Mouse (Mus musculus): ENCODE results near the gene Rpl29. TPM values are rescaled to one million over a fixed set of nuclear protein-coding genes. Genes with fewer than 3 reads are reported as not detected.
A peak's percentile ranks its signal among the peaks of the same experiment; 100 is the strongest.

Rpl29 gene
- polyA plus RNA-seq, 1 experiment, result 237 TPM

DNA sequence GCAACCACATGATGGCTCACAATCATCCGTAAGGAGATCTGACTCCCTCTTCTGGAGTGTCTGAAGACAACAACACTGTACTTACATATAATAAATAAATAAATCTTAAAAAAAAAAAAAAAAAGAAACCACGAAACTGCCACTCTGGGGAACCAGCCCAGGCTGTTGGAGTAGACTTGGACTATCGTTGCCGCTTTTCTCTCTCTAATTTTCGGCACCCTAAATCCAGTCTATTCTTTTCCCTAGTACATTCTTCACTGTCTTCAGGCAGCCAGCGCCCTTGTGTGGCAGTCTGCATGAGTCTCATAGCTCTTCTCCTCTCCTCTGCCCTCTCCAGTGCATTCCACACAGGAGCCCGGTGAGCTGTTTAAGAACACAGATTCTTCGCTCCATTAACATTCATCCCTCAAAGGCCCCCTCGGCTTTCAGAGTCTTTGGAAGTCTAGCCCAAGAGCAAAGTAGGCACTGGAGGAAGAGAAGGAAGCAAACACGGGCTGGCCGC is 484 bp upstream of the Rpl29 start:
- Histone ChIP-seq H3K9me3 (replicated peaks; ENCODE audit: control insufficient read depth, insufficient read depth, low read length, poor library complexity, severe bottlenecking) (no peaks in the 10 kb centered on the region), H3K36me3 (ENCODE audit: control insufficient read depth, insufficient read depth, low read length, poor library complexity, severe bottlenecking) (peaks cover 36% of the 10 kb centered on the region), H3K27ac (ENCODE audit: insufficient read depth, low read length) (peak overlapping the region; percentile 87), H3K4me1 (ENCODE audit: control insufficient read depth, insufficient read depth, low read length) (no peaks in the 10 kb centered on the region), H3K9ac (ENCODE audit: low read depth, poor library complexity, severe bottlenecking) (peak overlapping the region; percentile 81), H3K4me3 (ENCODE audit: low read depth, low read length) (peak overlapping the region; percentile 95), H3K27me3 (ENCODE audit: control insufficient read depth, insufficient read depth, low read length, poor library complexity, severe bottlenecking) (no peaks in the 10 kb centered on the region)
- no peak for TF ChIP-seq POLR2A (IDR thresholded peaks at IDR 0.05; ENCODE audit: insufficient read depth, low read length)
- TF ChIP-seq EP300 (IDR thresholded peaks at IDR 0.05; ENCODE audit: insufficient read depth, low read depth, low read length), result no peak
- TF ChIP-seq CTCF (IDR thresholded peaks at IDR 0.05; ENCODE audit: low read depth, low read length), result no peak

DNA sequence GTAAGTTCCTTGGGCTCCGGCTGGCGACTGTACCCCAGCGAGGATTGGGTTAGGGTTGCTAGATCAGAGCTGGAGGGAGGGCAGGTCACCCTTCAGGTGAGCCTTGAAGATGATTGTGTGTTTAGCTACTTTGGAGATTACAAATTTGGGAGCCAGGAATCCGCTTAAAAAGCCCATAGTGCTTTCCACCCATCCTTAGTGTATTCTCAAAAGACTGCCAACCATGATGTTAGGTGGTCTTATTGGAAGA is 686 bp downstream of the Rpl29 start:
- H3K27ac ChIP-seq (ENCODE audit: insufficient read depth, low read length), result peak overlapping the region; percentile 72
- H3K9ac ChIP-seq (ENCODE audit: low read depth, poor library complexity, severe bottlenecking), result peak overlapping the region; percentile 96
- H3K4me3 ChIP-seq (ENCODE audit: low read depth, low read length), result peak overlapping the region; percentile 97
- peaks cover 39% of the 10 kb centered on the region for H3K36me3 ChIP-seq (ENCODE audit: control insufficient read depth, insufficient read depth, low read length, poor library complexity, severe bottlenecking)
- TF ChIP-seq POLR2A (IDR thresholded peaks at IDR 0.05; ENCODE audit: insufficient read depth, low read length) (no peak), EP300 (IDR thresholded peaks at IDR 0.05; ENCODE audit: insufficient read depth, low read depth, low read length) (no peak), CTCF (IDR thresholded peaks at IDR 0.05; ENCODE audit: low read depth, low read length) (no peak)
- no peaks in the 10 kb centered on the region for H3K27me3 ChIP-seq (ENCODE audit: control insufficient read depth, insufficient read depth, low read length, poor library complexity, severe bottlenecking)
- H3K9me3 ChIP-seq (replicated peaks; ENCODE audit: control insufficient read depth, insufficient read depth, low read length, poor library complexity, severe bottlenecking), result no peaks in the 10 kb centered on the region
- no peaks in the 10 kb centered on the region for H3K4me1 ChIP-seq (ENCODE audit: control insufficient read depth, insufficient read depth, low read length)

DNA sequence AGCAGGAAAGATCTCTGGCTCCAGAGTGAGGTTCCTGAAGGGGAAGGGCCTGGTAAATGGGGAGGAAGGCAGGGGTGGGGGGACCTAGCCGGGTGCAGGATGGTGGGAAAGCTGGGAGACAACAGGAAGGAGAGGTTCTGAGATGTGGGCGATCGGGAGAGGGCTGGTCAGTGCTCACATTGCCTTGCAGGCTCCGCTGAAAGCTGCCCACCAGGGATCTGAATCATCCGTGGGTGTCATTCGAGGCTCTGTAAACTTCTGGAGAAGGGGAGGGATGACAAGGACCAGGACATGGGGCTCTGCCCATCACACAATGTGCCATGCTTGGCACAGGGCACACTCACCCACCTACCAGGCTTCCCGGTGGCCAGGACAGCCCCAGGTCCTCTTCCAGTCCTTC is 4.1 kb downstream of the Rpl29 start:
- Histone ChIP-seq H3K27ac (ENCODE audit: insufficient read depth, low read length) (no peak overlapping the region), H3K27me3 (ENCODE audit: control insufficient read depth, insufficient read depth, low read length, poor library complexity, severe bottlenecking) (no peaks in the 10 kb centered on the region), H3K36me3 (ENCODE audit: control insufficient read depth, insufficient read depth, low read length, poor library complexity, severe bottlenecking) (peaks cover 39% of the 10 kb centered on the region), H3K4me1 (ENCODE audit: control insufficient read depth, insufficient read depth, low read length) (no peaks in the 10 kb centered on the region), H3K4me3 (ENCODE audit: low read depth, low read length) (no peak overlapping the region), H3K9me3 (replicated peaks; ENCODE audit: control insufficient read depth, insufficient read depth, low read length, poor library complexity, severe bottlenecking) (no peaks in the 10 kb centered on the region), H3K9ac (ENCODE audit: low read depth, poor library complexity, severe bottlenecking) (no peak overlapping the region)
- TF ChIP-seq POLR2A (IDR thresholded peaks at IDR 0.05; ENCODE audit: insufficient read depth, low read length) (no peak), EP300 (IDR thresholded peaks at IDR 0.05; ENCODE audit: insufficient read depth, low read depth, low read length) (no peak), CTCF (IDR thresholded peaks at IDR 0.05; ENCODE audit: low read depth, low read length) (no peak)

DNA sequence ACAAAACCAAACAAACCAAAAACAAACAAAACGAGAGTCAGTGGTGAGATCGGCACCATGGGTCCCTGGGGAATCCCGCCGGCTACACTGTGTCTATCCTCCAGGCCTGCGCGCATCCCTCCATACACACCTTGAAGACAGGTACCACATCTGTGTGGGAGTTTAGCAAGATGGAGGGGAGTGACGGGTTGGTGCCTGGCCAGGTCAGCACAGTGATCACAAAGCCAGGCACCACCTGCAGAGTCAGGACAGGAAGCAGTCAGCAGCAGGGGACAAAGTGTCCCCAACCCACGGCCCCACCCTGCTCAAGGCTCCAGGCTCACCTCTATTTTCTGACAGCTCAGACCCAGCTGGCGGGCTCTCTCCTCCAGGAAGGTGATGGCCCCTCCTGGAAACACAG is 7.3 kb downstream of the Rpl29 start:
- no peak overlapping the region for H3K4me3 ChIP-seq (ENCODE audit: low read depth, low read length)
- no peak overlapping the region for H3K27ac ChIP-seq (ENCODE audit: insufficient read depth, low read length)
- no peak for TF ChIP-seq POLR2A (IDR thresholded peaks at IDR 0.05; ENCODE audit: insufficient read depth, low read length)
- no peak overlapping the region for H3K9ac ChIP-seq (ENCODE audit: low read depth, poor library complexity, severe bottlenecking)
- H3K9me3 ChIP-seq (replicated peaks; ENCODE audit: control insufficient read depth, insufficient read depth, low read length, poor library complexity, severe bottlenecking), result no peaks in the 10 kb centered on the region
- H3K4me1 ChIP-seq (ENCODE audit: control insufficient read depth, insufficient read depth, low read length), result no peaks in the 10 kb centered on the region
- H3K27me3 ChIP-seq (ENCODE audit: control insufficient read depth, insufficient read depth, low read length, poor library complexity, severe bottlenecking), result no peaks in the 10 kb centered on the region
- peaks cover 25% of the 10 kb centered on the region for H3K36me3 ChIP-seq (ENCODE audit: control insufficient read depth, insufficient read depth, low read length, poor library complexity, severe bottlenecking)

DNA sequence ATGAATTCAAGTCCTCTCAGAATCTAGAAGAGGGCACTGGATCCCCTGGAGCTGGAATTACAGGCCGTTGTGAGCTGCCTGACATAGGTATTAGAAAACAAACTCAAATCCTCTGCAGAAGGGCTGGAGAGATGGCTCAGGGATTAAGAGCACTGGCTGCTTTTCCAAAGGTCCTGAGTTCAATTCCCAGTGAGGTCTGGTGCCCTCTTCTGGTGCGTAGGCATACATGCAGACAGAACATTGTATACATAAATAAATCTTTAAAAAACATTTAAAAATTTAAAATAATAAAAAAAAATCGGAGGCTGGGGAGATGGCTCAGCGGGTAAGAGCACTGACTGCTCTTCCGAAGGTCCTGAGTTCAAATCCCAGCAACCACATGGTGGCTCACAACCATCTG is 13.4 kb downstream of the Rpl29 start:
- no peak overlapping the region for H3K9ac ChIP-seq (ENCODE audit: low read depth, poor library complexity, severe bottlenecking)
- TF ChIP-seq EP300 (IDR thresholded peaks at IDR 0.05; ENCODE audit: insufficient read depth, low read depth, low read length) (no peak), POLR2A (IDR thresholded peaks at IDR 0.05; ENCODE audit: insufficient read depth, low read length) (no peak), CTCF (IDR thresholded peaks at IDR 0.05; ENCODE audit: low read depth, low read length) (peak; percentile 11)

DNA sequence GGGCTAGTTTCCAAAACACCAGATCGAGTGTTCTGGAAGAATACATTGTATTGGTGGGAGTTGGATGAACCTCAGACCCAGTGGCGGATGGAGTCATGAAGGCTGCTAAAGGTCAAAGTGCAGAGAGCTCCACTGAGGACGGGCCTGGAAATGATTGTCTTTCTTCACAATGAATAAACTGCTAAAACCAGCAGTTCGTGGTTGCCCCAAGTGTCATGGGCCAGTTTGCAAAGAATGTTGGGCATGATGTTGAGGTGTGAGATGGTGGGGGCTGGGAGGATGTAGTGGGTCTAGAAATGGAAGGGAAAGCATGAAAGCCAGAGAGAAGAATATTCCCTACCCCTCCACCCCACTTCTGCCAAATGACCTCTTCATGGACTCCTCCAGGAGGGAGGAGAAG is 15.6 kb downstream of the Rpl29 start:
- no peak for TF ChIP-seq CTCF (IDR thresholded peaks at IDR 0.05; ENCODE audit: low read depth, low read length)
- TF ChIP-seq POLR2A (IDR thresholded peaks at IDR 0.05; ENCODE audit: insufficient read depth, low read length), result no peak
- no peak for TF ChIP-seq EP300 (IDR thresholded peaks at IDR 0.05; ENCODE audit: insufficient read depth, low read depth, low read length)
- no peak overlapping the region for H3K4me3 ChIP-seq (ENCODE audit: low read depth, low read length)
- no peaks in the 10 kb centered on the region for H3K36me3 ChIP-seq (ENCODE audit: control insufficient read depth, insufficient read depth, low read length, poor library complexity, severe bottlenecking)
- H3K27me3 ChIP-seq (ENCODE audit: control insufficient read depth, insufficient read depth, low read length, poor library complexity, severe bottlenecking), result no peaks in the 10 kb centered on the region
- no peak overlapping the region for H3K27ac ChIP-seq (ENCODE audit: insufficient read depth, low read length)
- H3K4me1 ChIP-seq (ENCODE audit: control insufficient read depth, insufficient read depth, low read length), result peaks cover 2% of the 10 kb centered on the region
- no peaks in the 10 kb centered on the region for H3K9me3 ChIP-seq (replicated peaks; ENCODE audit: control insufficient read depth, insufficient read depth, low read length, poor library complexity, severe bottlenecking)
- no peak overlapping the region for H3K9ac ChIP-seq (ENCODE audit: low read depth, poor library complexity, severe bottlenecking)

More for the DNA sequence above, 13.4 kb downstream of the Rpl29 start:
- Histone ChIP-seq H3K36me3 (ENCODE audit: control insufficient read depth, insufficient read depth, low read length, poor library complexity, severe bottlenecking) (no peaks in the 10 kb centered on the region), H3K27ac (ENCODE audit: insufficient read depth, low read length) (no peak overlapping the region), H3K9me3 (replicated peaks; ENCODE audit: control insufficient read depth, insufficient read depth, low read length, poor library complexity, severe bottlenecking) (no peaks in the 10 kb centered on the region), H3K27me3 (ENCODE audit: control insufficient read depth, insufficient read depth, low read length, poor library complexity, severe bottlenecking) (no peaks in the 10 kb centered on the region), H3K4me1 (ENCODE audit: control insufficient read depth, insufficient read depth, low read length) (no peaks in the 10 kb centered on the region), H3K4me3 (ENCODE audit: low read depth, low read length) (no peak overlapping the region)
